Mouse (Mus musculus): ENCODE measurements at regions not wholly inside any gene's neighbourhood (a gene's known extent, or its start where the extent isn't known, plus 50 kb on each side); places are given as distances from the start of the nearest gene placed in this dataset.

DNA sequence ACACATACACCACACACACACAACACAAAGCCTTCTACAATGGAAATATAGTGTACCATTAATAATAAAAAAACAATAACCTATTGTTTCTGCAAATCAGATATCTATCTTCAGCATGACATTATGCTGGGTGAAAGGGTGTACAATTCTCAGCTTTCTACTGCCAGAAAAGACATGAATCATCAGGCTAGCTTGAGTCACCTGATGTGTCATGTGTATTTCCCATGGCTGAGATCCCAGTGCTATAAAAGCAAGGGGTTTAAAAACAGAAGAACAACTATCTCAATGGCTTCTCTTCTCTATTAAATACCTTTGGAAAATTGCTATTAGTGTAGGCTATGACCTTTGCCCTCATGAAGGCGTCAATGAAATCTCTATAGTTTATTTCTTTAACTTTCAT is 246.5 kb upstream of the Atp2b1 start:
- H3K27me3 ChIP-seq (ENCODE audit: insufficient read depth, low read length), result no peaks in the 10 kb centered on the region

DNA sequence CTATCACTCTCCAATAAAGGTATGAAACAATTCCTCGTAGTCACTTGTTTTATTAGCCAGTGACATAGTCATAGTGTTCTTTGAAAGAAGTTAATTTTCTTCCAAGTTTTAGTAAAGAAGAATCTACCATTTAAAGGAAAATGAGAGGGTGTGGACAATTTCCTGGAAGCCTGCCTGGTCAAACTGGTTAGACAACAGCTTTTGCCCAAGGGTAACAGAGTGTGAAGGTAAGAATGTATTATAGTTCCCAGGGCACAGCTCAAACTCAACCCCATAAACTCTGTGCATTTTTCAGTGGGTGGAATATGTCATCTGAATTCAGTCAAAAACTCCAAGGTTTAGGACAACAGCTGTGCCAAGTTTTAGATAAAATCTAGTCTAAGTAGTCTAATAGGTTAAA is 240.1 kb upstream of the Atp2b1 start:
- Histone ChIP-seq H3K4me1 (ENCODE audit: insufficient read depth) (no peaks in the 10 kb centered on the region), H3K9me3 (ENCODE audit: low read length) (no peaks in the 10 kb centered on the region), H3K9ac (no peak overlapping the region), H3K4me2 (ENCODE audit: low read depth) (no peak overlapping the region), H3K4me3 (ENCODE audit: low read depth, low read length) (no peak overlapping the region), H3K27ac (ENCODE audit: low read depth, low read length) (no peak overlapping the region), H3K36me3 (ENCODE audit: insufficient read depth) (no peaks in the 10 kb centered on the region), H3K27me3 (ENCODE audit: insufficient read depth, low read length) (no peaks in the 10 kb centered on the region)
- WGBS, result 81% methylated on average over 1 of the region's 1 CpGs
- TF ChIP-seq CTCF (IDR thresholded peaks at IDR 0.05; ENCODE audit: low read depth), result no peak
- no peak for ATAC-seq
- DNase-seq, result no peak

More for the DNA sequence above, 246.5 kb upstream of the Atp2b1 start:
- 93% methylated on average over 1 of the region's 1 CpGs for WGBS
- Histone ChIP-seq H3K27ac (ENCODE audit: low read depth, low read length) (no peak overlapping the region), H3K9me3 (ENCODE audit: low read length) (no peaks in the 10 kb centered on the region), H3K4me2 (ENCODE audit: low read depth) (no peak overlapping the region), H3K36me3 (ENCODE audit: insufficient read depth) (no peaks in the 10 kb centered on the region), H3K9ac (no peak overlapping the region), H3K4me1 (ENCODE audit: insufficient read depth) (no peaks in the 10 kb centered on the region), H3K4me3 (ENCODE audit: low read depth, low read length) (no peak overlapping the region)
- no peak for ATAC-seq
- DNase-seq, result no peak
- no peak for TF ChIP-seq CTCF (IDR thresholded peaks at IDR 0.05; ENCODE audit: low read depth)

DNA sequence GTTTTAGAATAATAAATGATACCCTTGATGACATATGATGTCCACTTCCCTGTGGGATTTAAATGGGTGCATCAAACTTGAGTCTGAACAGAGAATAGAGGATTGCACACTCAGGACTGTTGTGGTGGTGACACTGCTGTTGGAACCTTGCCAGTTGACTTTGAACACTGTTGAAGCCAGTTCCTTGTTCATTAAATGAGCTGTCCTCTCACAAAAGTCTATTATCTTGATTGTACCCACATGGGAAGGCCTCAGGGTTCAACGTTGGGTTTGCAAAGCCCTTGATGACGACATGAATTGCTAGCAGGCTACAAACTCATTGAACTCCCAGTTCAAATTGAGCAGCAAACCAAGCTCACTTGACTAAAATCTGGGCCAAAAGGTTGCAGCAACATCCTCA is 237.3 kb upstream of the Atp2b1 start:
- no peak overlapping the region for H3K4me2 ChIP-seq (ENCODE audit: low read depth)
- H3K9me3 ChIP-seq (ENCODE audit: low read length), result no peaks in the 10 kb centered on the region
- ATAC-seq (no peak), DNase-seq (no peak)
- no peak for TF ChIP-seq CTCF (IDR thresholded peaks at IDR 0.05; ENCODE audit: low read depth)
- H3K36me3 ChIP-seq (ENCODE audit: insufficient read depth), result no peaks in the 10 kb centered on the region
- H3K4me1 ChIP-seq (ENCODE audit: insufficient read depth), result no peaks in the 10 kb centered on the region
- H3K4me3 ChIP-seq (ENCODE audit: low read depth, low read length), result no peak overlapping the region
- H3K27ac ChIP-seq (ENCODE audit: low read depth, low read length), result no peak overlapping the region
- H3K9ac ChIP-seq, result no peak overlapping the region
- no peaks in the 10 kb centered on the region for H3K27me3 ChIP-seq (ENCODE audit: insufficient read depth, low read length)
- WGBS, result 63% methylated on average over 2 of the region's 2 CpGs

DNA sequence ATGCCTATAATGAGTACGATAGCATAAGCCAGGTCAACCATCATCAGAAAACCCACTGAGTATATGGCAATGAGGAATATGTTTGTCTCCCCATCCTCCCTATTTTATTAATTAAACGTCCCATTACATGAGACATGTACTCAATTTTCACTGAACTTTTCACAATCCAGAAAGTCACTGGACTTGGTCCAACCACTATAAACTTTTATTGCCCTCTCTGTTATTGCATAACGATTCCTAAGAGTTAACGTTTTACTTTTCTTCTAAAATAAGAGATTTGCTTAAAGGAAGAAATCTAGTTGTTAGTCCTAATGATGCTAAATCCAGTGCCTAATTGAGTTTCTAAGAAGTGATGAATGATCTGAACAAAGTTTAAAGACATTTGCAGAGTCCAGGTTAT is 236.0 kb upstream of the Atp2b1 start:
- Histone ChIP-seq H3K27ac (ENCODE audit: low read depth, low read length) (no peak overlapping the region), H3K9me3 (ENCODE audit: low read length) (no peaks in the 10 kb centered on the region), H3K36me3 (ENCODE audit: insufficient read depth) (no peaks in the 10 kb centered on the region), H3K4me1 (ENCODE audit: insufficient read depth) (no peaks in the 10 kb centered on the region), H3K4me2 (ENCODE audit: low read depth) (no peak overlapping the region), H3K27me3 (ENCODE audit: insufficient read depth, low read length) (no peaks in the 10 kb centered on the region), H3K4me3 (ENCODE audit: low read depth, low read length) (no peak overlapping the region), H3K9ac (no peak overlapping the region)
- TF ChIP-seq CTCF (IDR thresholded peaks at IDR 0.05; ENCODE audit: low read depth), result no peak
- DNase-seq (no peak), ATAC-seq (no peak)
- 77% methylated on average over 4 of the region's 4 CpGs for whole genome bisulfite sequencing

DNA sequence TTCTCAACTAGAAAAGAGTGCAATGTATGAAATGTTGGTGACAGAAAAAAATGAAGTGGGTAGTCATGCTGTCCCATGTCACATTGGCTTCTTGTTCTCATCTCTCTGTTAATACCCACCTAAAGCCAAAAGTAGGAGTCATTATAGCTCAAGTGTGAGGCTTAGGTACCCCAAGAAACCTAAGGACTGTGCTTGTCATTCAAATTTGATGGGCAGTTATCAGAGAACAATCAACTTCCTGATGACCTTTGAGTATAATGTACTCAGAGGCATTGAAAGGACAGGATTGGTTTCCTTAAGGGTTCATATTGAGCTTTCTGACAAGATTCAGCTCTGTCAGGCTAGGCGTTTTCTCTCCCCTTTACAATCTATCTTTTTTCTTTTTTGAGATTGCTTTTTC is 231.8 kb upstream of the Atp2b1 start:
- no peak overlapping the region for H3K4me2 ChIP-seq (ENCODE audit: low read depth)
- no peak overlapping the region for H3K27ac ChIP-seq (ENCODE audit: low read depth, low read length)
- H3K27me3 ChIP-seq (ENCODE audit: insufficient read depth, low read length), result no peaks in the 10 kb centered on the region
- H3K9me3 ChIP-seq (ENCODE audit: low read length), result no peaks in the 10 kb centered on the region
- no peaks in the 10 kb centered on the region for H3K4me1 ChIP-seq (ENCODE audit: insufficient read depth)
- no peak for ATAC-seq
- no peak for TF ChIP-seq CTCF (IDR thresholded peaks at IDR 0.05; ENCODE audit: low read depth)
- H3K36me3 ChIP-seq (ENCODE audit: insufficient read depth), result no peaks in the 10 kb centered on the region
- H3K4me3 ChIP-seq (ENCODE audit: low read depth, low read length), result no peak overlapping the region
- DNase-seq, result no peak
- 97% methylated on average over 1 of the region's 1 CpGs for WGBS
- H3K9ac ChIP-seq, result no peak overlapping the region

DNA sequence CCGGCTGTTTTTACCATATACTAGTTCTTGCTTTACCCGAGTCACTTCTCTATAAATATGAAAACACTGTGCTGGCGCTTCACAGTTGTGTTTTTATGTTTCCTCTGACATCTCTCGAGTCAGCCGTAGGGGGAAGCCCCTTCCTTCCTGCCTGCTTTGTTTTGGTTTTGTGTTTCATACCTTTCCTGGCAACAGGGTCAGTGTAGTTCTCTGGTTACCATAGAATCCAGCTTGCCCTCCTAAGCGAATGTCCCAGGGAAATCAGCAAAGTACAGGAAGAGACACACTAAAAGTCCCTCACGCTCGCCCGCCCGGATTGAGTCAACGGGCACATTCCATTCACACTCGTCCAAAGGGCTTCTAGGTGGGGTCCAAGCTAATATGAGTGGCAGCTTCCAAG is 230.0 kb upstream of the Atp2b1 start:
- Histone ChIP-seq H3K9me3 (ENCODE audit: low read length) (no peaks in the 10 kb centered on the region), H3K36me3 (ENCODE audit: insufficient read depth) (no peaks in the 10 kb centered on the region), H3K27ac (ENCODE audit: low read depth, low read length) (no peak overlapping the region), H3K27me3 (ENCODE audit: insufficient read depth, low read length) (no peaks in the 10 kb centered on the region), H3K4me3 (ENCODE audit: low read depth, low read length) (no peak overlapping the region), H3K9ac (no peak overlapping the region), H3K4me1 (ENCODE audit: insufficient read depth) (no peaks in the 10 kb centered on the region), H3K4me2 (ENCODE audit: low read depth) (no peak overlapping the region)
- no peak for DNase-seq
- ATAC-seq, result no peak
- WGBS, result 63% methylated on average over 12 of the region's 12 CpGs
- no peak for TF ChIP-seq CTCF (IDR thresholded peaks at IDR 0.05; ENCODE audit: low read depth)

DNA sequence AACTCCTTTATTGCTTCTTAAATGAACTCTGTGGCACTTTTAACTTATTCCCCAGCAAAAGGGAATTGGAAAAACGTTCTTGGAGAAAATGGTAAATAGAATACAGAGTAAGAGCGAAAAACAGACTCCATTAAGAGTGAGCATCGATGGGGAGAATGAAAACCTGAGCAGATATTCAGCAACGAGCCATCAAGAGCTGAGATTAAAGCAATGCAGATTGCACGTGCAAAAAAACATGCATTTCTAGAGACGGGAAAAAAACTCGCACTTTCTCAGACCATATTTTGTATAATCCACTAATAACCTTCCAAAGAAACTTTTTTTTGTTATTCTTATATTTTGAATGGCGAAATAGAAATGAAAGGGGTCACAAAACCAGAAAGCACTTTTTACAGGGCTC is 229.5 kb upstream of the Atp2b1 start:
- TF ChIP-seq CTCF (IDR thresholded peaks at IDR 0.05; ENCODE audit: low read depth), result no peak
- WGBS, result 71% methylated on average over 8 of the region's 8 CpGs
- ATAC-seq, result no peak
- Histone ChIP-seq H3K4me3 (ENCODE audit: low read depth, low read length) (no peak overlapping the region), H3K4me2 (ENCODE audit: low read depth) (no peak overlapping the region), H3K9me3 (ENCODE audit: low read length) (no peaks in the 10 kb centered on the region), H3K27ac (ENCODE audit: low read depth, low read length) (no peak overlapping the region), H3K27me3 (ENCODE audit: insufficient read depth, low read length) (no peaks in the 10 kb centered on the region), H3K4me1 (ENCODE audit: insufficient read depth) (no peaks in the 10 kb centered on the region), H3K9ac (no peak overlapping the region), H3K36me3 (ENCODE audit: insufficient read depth) (no peaks in the 10 kb centered on the region)
- DNase-seq, result no peak

DNA sequence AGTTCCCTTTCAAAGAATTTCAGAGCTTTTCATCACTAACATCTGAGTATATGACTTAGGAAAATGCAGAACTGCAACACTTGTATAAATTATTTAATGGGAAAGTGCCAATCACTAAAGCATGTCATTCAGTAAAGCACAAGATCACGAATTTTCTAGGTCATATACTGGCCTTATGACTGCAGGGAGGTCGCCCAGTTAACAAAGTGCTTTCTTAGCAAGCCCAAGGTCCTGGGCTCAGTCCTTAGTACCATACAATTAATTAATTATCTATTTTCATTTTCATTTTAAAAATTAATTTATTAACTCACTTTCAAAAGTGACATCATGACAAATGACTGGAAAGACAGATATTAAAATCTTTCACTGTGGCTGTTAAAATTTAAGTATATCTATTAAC is 228.5 kb upstream of the Atp2b1 start:
- H3K9me3 ChIP-seq (ENCODE audit: low read length), result no peaks in the 10 kb centered on the region
- H3K27me3 ChIP-seq (ENCODE audit: insufficient read depth, low read length), result no peaks in the 10 kb centered on the region
- no peak overlapping the region for H3K4me3 ChIP-seq (ENCODE audit: low read depth, low read length)
- no peak overlapping the region for H3K4me2 ChIP-seq (ENCODE audit: low read depth)
- no peak overlapping the region for H3K27ac ChIP-seq (ENCODE audit: low read depth, low read length)
- H3K9ac ChIP-seq, result no peak overlapping the region
- WGBS, result 77% methylated on average over 2 of the region's 2 CpGs
- no peaks in the 10 kb centered on the region for H3K36me3 ChIP-seq (ENCODE audit: insufficient read depth)
- no peak for DNase-seq
- no peak for ATAC-seq
- TF ChIP-seq CTCF (IDR thresholded peaks at IDR 0.05; ENCODE audit: low read depth), result no peak
- no peaks in the 10 kb centered on the region for H3K4me1 ChIP-seq (ENCODE audit: insufficient read depth)

Data from forebrain, postnatal 0 days (tissue).